Mouse (Mus musculus): Measurements from ENCODE around the gene Mapk1ip1l. TPM values are rescaled to one million over a fixed set of nuclear protein-coding genes. Genes with fewer than 3 reads are reported as not detected.
"Not testable (repeated sequence)": the region's sequence is repeated elsewhere in the genome, so short reads cannot be mapped to it uniquely, and the experiment has no call there.

The Mapk1ip1l gene
- polyA plus RNA-seq, 1 experiment = 28.1 TPM

GRCm38 (mm10) chr14:47302885-47303680 lies 5.0 kb downstream of the Mapk1ip1l start:
- no peak for DNase-seq (ENCODE audit: extremely low spot score in 1 of 2, low spot score in 1 of 2)

- DNase-seq (ENCODE audit: extremely low spot score in 1 of 2, low spot score in 1 of 2) = no peak
Observed at GRCm38 (mm10) chr14:47304814-47305405, 6.8 kb downstream of the Mapk1ip1l start.

GRCm38 (mm10) chr14:47305933-47306332 lies 7.9 kb downstream of the Mapk1ip1l start:
- DNase-seq (ENCODE audit: extremely low spot score in 1 of 2, low spot score in 1 of 2) = no peak

GRCm38 (mm10) chr14:47307669-47308068 lies 9.6 kb downstream of the Mapk1ip1l start:
- DNase-seq (ENCODE audit: extremely low spot score in 1 of 2, low spot score in 1 of 2) = no peak

GRCm38 (mm10) chr14:47309061-47309460 lies 11.0 kb downstream of the Mapk1ip1l start:
- DNase-seq (ENCODE audit: extremely low spot score in 1 of 2, low spot score in 1 of 2) = no peak

GRCm38 (mm10) chr14:47310342-47311181 lies 12.5 kb downstream of the Mapk1ip1l start:
- DNase-seq (ENCODE audit: extremely low spot score in 1 of 2, low spot score in 1 of 2) = no peak

- DNase-seq (ENCODE audit: extremely low spot score in 1 of 2, low spot score in 1 of 2) = no peak
Observed at GRCm38 (mm10) chr14:47319362-47319761, 21.3 kb downstream of the Mapk1ip1l start.

GRCm38 (mm10) chr14:47321581-47321980 lies 23.5 kb downstream of the Mapk1ip1l start:
- not testable (repeated sequence) for DNase-seq (ENCODE audit: extremely low spot score in 1 of 2, low spot score in 1 of 2)

GRCm38 (mm10) chr14:47325965-47326761 lies 28.1 kb downstream of the Mapk1ip1l start:
- DNase-seq (ENCODE audit: extremely low spot score in 1 of 2, low spot score in 1 of 2) = peak in 1 of 2 experiments; percentile 14

GRCm38 (mm10) chr14:47327347-47327746 lies 29.3 kb downstream of the Mapk1ip1l start:
- no peak for DNase-seq (ENCODE audit: extremely low spot score in 1 of 2, low spot score in 1 of 2)

- DNase-seq (ENCODE audit: extremely low spot score in 1 of 2, low spot score in 1 of 2) = no peak
Observed at GRCm38 (mm10) chr14:47331920-47332319, 33.9 kb downstream of the Mapk1ip1l start.

- DNase-seq (ENCODE audit: extremely low spot score in 1 of 2, low spot score in 1 of 2) = peak in 1 of 2 experiments; percentile 89
Observed at GRCm38 (mm10) chr14:47334819-47335218, 36.8 kb downstream of the Mapk1ip1l start.

- no peak for DNase-seq (ENCODE audit: extremely low spot score in 1 of 2, low spot score in 1 of 2)
Observed at GRCm38 (mm10) chr14:47335300-47335699, 37.2 kb downstream of the Mapk1ip1l start.

GRCm38 (mm10) chr14:47340231-47340925 lies 42.3 kb downstream of the Mapk1ip1l start:
- no peak for DNase-seq (ENCODE audit: extremely low spot score in 1 of 2, low spot score in 1 of 2)

- DNase-seq (ENCODE audit: extremely low spot score in 1 of 2, low spot score in 1 of 2) = no peak
Observed at GRCm38 (mm10) chr14:47341811-47342291, 43.8 kb downstream of the Mapk1ip1l start.

GRCm38 (mm10) chr14:47346715-47347114 lies 48.6 kb downstream of the Mapk1ip1l start:
- no peak for DNase-seq (ENCODE audit: extremely low spot score in 1 of 2, low spot score in 1 of 2)

GRCm38 (mm10) chr14:47350974-47351373 lies 52.9 kb downstream of the Mapk1ip1l start:
- DNase-seq (ENCODE audit: extremely low spot score in 1 of 2, low spot score in 1 of 2) = no peak

- DNase-seq (ENCODE audit: extremely low spot score in 1 of 2, low spot score in 1 of 2) = no peak
Observed at GRCm38 (mm10) chr14:47352272-47352671, 54.2 kb downstream of the Mapk1ip1l start.

- no peak for DNase-seq (ENCODE audit: extremely low spot score in 1 of 2, low spot score in 1 of 2)
Observed at GRCm38 (mm10) chr14:47353240-47353639, 55.2 kb downstream of the Mapk1ip1l start.
